In genomic region chr8:91819778-91820177, GRCm38 (mm10) we compare ENCODE assay signal across 20 mouse cellular contexts. TPM values are rescaled to one million over a fixed set of nuclear protein-coding genes. Genes with fewer than 3 reads are reported as not detected.
DNase-seq lines count a peak whose midpoint lies in the region; ATAC-seq and TF ChIP-seq lines count a peak whose summit lies in the region.
"Had no signal": no experiment of that assay in that cellular context is flagged by ENCODE, and none has a peak within 500 bp of the region (broad histone marks: within the 10 kb centered on the region; RNA-seq: fewer than 3 reads in every experiment).

No protein-coding gene starts in this region.

- no peaks in the 10 kb centered on the region for H3K9me3 ChIP-seq in heart, embryonic 13.5 days
- H3K9me3 ChIP-seq in hindbrain, embryonic 10.5 days: no peaks in the 10 kb centered on the region
- H3K9me3 ChIP-seq in hindbrain, embryonic 16.5 days (ENCODE audit: control insufficient read depth, low read length): no peaks in the 10 kb centered on the region
- H3K9me3 ChIP-seq in lung, postnatal 0 days (ENCODE audit: low read length): no peaks in the 10 kb centered on the region
- H3K9me3 ChIP-seq: embryonic facial prominence, embryonic 13.5 days; forebrain, embryonic 12.5 days; hindbrain, embryonic 15.5 days had no signal

- DNase-seq in heart, adult 18-20 months: no peak
- DNase-seq in hindbrain, embryonic 10.5 days (ENCODE audit: low spot score): no peak
- DNase-seq in lung, postnatal 0 days (ENCODE audit: low spot score): peak; percentile 46
- no peak for DNase-seq in lung, postnatal 14 days
- DNase-seq: adrenal gland, adult 2 months; adrenal gland, postnatal 25 days; cerebellum, adult 18-20 months; cerebellum, adult 9-11 months; cerebellum, postnatal 36 days; gastrocnemius, postnatal 14 days had no signal

- WGBS in heart, embryonic 13.5 days: 24% methylated on average over 4 of the region's 4 CpGs
- 71% methylated on average over 4 of the region's 4 CpGs for WGBS in hindbrain, embryonic 10.5 days
- 71% methylated on average over 4 of the region's 4 CpGs for WGBS in hindbrain, embryonic 16.5 days
- WGBS in lung, postnatal 0 days: 40% methylated on average over 4 of the region's 4 CpGs

- no peak overlapping the region for H3K4me2 ChIP-seq in heart, embryonic 13.5 days
- H3K4me2 ChIP-seq in hindbrain, embryonic 16.5 days (ENCODE audit: low read length): no peak overlapping the region
- no peak overlapping the region for H3K4me2 ChIP-seq in lung, postnatal 0 days (replicated peaks; ENCODE audit: low read depth, low read length)
- H3K4me2 ChIP-seq: embryonic facial prominence, embryonic 13.5 days; forebrain, embryonic 12.5 days; heart, embryonic 11.5 days; hindbrain, embryonic 15.5 days had no signal

- H3K4me1 ChIP-seq in heart, embryonic 13.5 days: peaks cover 42% of the 10 kb centered on the region
- H3K4me1 ChIP-seq in hindbrain, embryonic 10.5 days (replicated peaks): peaks cover 44% of the 10 kb centered on the region
- H3K4me1 ChIP-seq in hindbrain, embryonic 16.5 days (ENCODE audit: control insufficient read depth, insufficient read depth, low read depth, low read length): no peaks in the 10 kb centered on the region
- H3K4me1 ChIP-seq in lung, postnatal 0 days (ENCODE audit: insufficient read depth, low read depth, low read length): peaks cover 3% of the 10 kb centered on the region; the same call in 1 of the 2 replicates
- H3K4me1 ChIP-seq: forebrain, embryonic 12.5 days had no signal

- H3K4me3 ChIP-seq in heart, embryonic 13.5 days: no peak overlapping the region
- no peak overlapping the region for H3K4me3 ChIP-seq in hindbrain, embryonic 10.5 days
- H3K4me3 ChIP-seq in hindbrain, embryonic 16.5 days (ENCODE audit: low read length): no peak overlapping the region
- H3K4me3 ChIP-seq in lung, postnatal 0 days (ENCODE audit: low read depth, low read length): no peak overlapping the region
- H3K4me3 ChIP-seq: embryonic facial prominence, embryonic 13.5 days; forebrain, embryonic 12.5 days; hindbrain, embryonic 15.5 days had no signal

- no peaks in the 10 kb centered on the region for H3K36me3 ChIP-seq in heart, embryonic 13.5 days
- H3K36me3 ChIP-seq in hindbrain, embryonic 10.5 days: no peaks in the 10 kb centered on the region
- H3K36me3 ChIP-seq in hindbrain, embryonic 16.5 days (ENCODE audit: control insufficient read depth, insufficient read depth, low read length): no peaks in the 10 kb centered on the region
- no peaks in the 10 kb centered on the region for H3K36me3 ChIP-seq in lung, postnatal 0 days (ENCODE audit: insufficient read depth, low read length)
- H3K36me3 ChIP-seq: embryonic facial prominence, embryonic 13.5 days; forebrain, embryonic 12.5 days; hindbrain, embryonic 15.5 days had no signal

- TF ChIP-seq EP300 in lung, postnatal 0 days (IDR thresholded peaks at IDR 0.05): peak; percentile 23; the same call in 1 of the 2 replicates

- H3K9ac ChIP-seq in heart, embryonic 13.5 days: no peak overlapping the region
- H3K9ac ChIP-seq in hindbrain, embryonic 16.5 days (ENCODE audit: low read depth, low read length): no peak overlapping the region
- H3K9ac ChIP-seq in lung, postnatal 0 days (replicated peaks; ENCODE audit: low read depth): no peak overlapping the region
- H3K9ac ChIP-seq: embryonic facial prominence, embryonic 13.5 days; forebrain, embryonic 12.5 days; hindbrain, embryonic 15.5 days had no signal

- peaks cover 35% of the 10 kb centered on the region for H3K27me3 ChIP-seq in heart, embryonic 13.5 days (replicated peaks)
- H3K27me3 ChIP-seq in hindbrain, embryonic 10.5 days (ENCODE audit: insufficient read depth, poor library complexity, severe bottlenecking): peaks cover 27% of the 10 kb centered on the region
- H3K27me3 ChIP-seq in hindbrain, embryonic 16.5 days (replicated peaks; ENCODE audit: control insufficient read depth, insufficient read depth, low read length): peaks cover 7% of the 10 kb centered on the region
- no peaks in the 10 kb centered on the region for H3K27me3 ChIP-seq in lung, postnatal 0 days (replicated peaks; ENCODE audit: insufficient read depth, low read length)

- ATAC-seq in heart, embryonic 13.5 days (ENCODE audit: extremely low read depth, insufficient number of reproducible peaks, low FRiP score, low TSS enrichment): no peak
- ATAC-seq in hindbrain, embryonic 16.5 days: no peak
- ATAC-seq in lung, postnatal 0 days: peak; percentile 66
- ATAC-seq: forebrain, embryonic 16.5 days; inflammation-experienced regulatory T-cells, adult 6 months; intestine, postnatal 0 days had no signal

- no peak for TF ChIP-seq CTCF in lung, postnatal 0 days (IDR thresholded peaks at IDR 0.05)

- H3K27ac ChIP-seq in heart, embryonic 13.5 days (replicated peaks): peak overlapping the region; percentile 49
- 0 out of 2 replicates have a peak overlapping the region, but pooled peaks have one; percentile 30 for H3K27ac ChIP-seq in hindbrain, embryonic 10.5 days
- no peak overlapping the region for H3K27ac ChIP-seq in hindbrain, embryonic 16.5 days (ENCODE audit: low read depth, low read length)
- H3K27ac ChIP-seq in lung, postnatal 0 days (ENCODE audit: low read length): no peak overlapping the region
- H3K27ac ChIP-seq: embryonic facial prominence, embryonic 13.5 days; forebrain, embryonic 12.5 days; hindbrain, embryonic 15.5 days had no signal

RNA-seq across cellular contexts. Expression of gene Irx3, which starts 17.9 kb away (rescaled TPM):
- polyA plus RNA-seq in heart, embryonic 13.5 days (2015; fragmentation: Nextera tagmentation; extraction: Ambion mirVana): 12.8 and 14.6 TPM in 2 replicates
- total RNA-seq in heart, adult 18-20 months (2021): 10 to 100 TPM; 21.2 to 26.3 TPM
- 38.1 and 45.2 TPM in 2 replicates for polyA plus RNA-seq in hindbrain, embryonic 10.5 days (2016; fragmentation: Nextera tagmentation; extraction: Ambion mirVana)
- 9.0 and 10.5 TPM in 2 replicates for polyA plus RNA-seq in hindbrain, embryonic 16.5 days (2015; fragmentation: Nextera tagmentation; extraction: Ambion mirVana)
- 36.6 and 43.9 TPM in 2 replicates for polyA plus RNA-seq in lung, postnatal 0 days (2015; fragmentation: Nextera tagmentation; extraction: Ambion mirVana)
- total RNA-seq: granulocyte monocyte progenitor cell, adult 5-6 weeks had no signal
- polyA plus RNA-seq: inflammation-experienced regulatory T-cells, adult 6 months had no signal

Comparison
In these comparisons a context has a peak if more than half of its experiments do, and no peak if none do; other contexts are left out.
1. H3K27ac ChIP-seq: peak in heart, embryonic 13.5 days (single experiment) and hindbrain, embryonic 10.5 days (single experiment); none in hindbrain, embryonic 16.5 days (single experiment) and lung, postnatal 0 days (single experiment).